Mouse (Mus musculus): ENCODE data around the gene Kynu.

The Kynu gene

GRCm38 (mm10) chr2:43555062-43555888, at the start of gene Kynu:
Kynu (plus strand) TSS chr2:43555329.
- peak; percentile 63 to 68 for DNase-seq (ENCODE audit: low spot score in 2 of 2)

GRCm38 (mm10) chr2:43506182-43506581, 48.9 kb upstream of the Kynu start:
- no peak for DNase-seq (ENCODE audit: low spot score in 2 of 2)

GRCm38 (mm10) chr2:43513852-43514251, 41.3 kb upstream of the Kynu start:
- no peak for DNase-seq (ENCODE audit: low spot score in 2 of 2)

- DNase-seq (ENCODE audit: low spot score in 2 of 2): no peak
These were observed 20.7 kb upstream of the Kynu start for GRCm38 (mm10) chr2:43534417-43534816.

- DNase-seq (ENCODE audit: low spot score in 2 of 2): no peak
These were observed 12.5 kb upstream of the Kynu start for GRCm38 (mm10) chr2:43542615-43543014.

- peak in 1 of 2 experiments; percentile 4 for DNase-seq (ENCODE audit: low spot score in 2 of 2)
These were observed 9.5 kb upstream of the Kynu start for GRCm38 (mm10) chr2:43545665-43546064.

- DNase-seq (ENCODE audit: low spot score in 2 of 2): no peak
These were observed 8.7 kb upstream of the Kynu start for GRCm38 (mm10) chr2:43546448-43546847.

- DNase-seq (ENCODE audit: low spot score in 2 of 2): no peak
These were observed 913 bp upstream of the Kynu start for GRCm38 (mm10) chr2:43554216-43554615.

GRCm38 (mm10) chr2:43555889-43556285, 758 bp downstream of the Kynu start:
- DNase-seq (ENCODE audit: low spot score in 2 of 2): peak in 1 of 2 experiments; percentile 1

- peak; percentile 15 to 20 for DNase-seq (ENCODE audit: low spot score in 2 of 2)
These were observed 1.9 kb downstream of the Kynu start for GRCm38 (mm10) chr2:43556985-43557384.

GRCm38 (mm10) chr2:43561209-43561608, 6.1 kb downstream of the Kynu start:
- DNase-seq (ENCODE audit: low spot score in 2 of 2): no peak

- no peak for DNase-seq (ENCODE audit: low spot score in 2 of 2)
These were observed 7.7 kb downstream of the Kynu start for GRCm38 (mm10) chr2:43562779-43563178.

- DNase-seq (ENCODE audit: low spot score in 2 of 2): no peak
These were observed 13.3 kb downstream of the Kynu start for GRCm38 (mm10) chr2:43568406-43568805.

GRCm38 (mm10) chr2:43573526-43573925, 18.4 kb downstream of the Kynu start:
- DNase-seq (ENCODE audit: low spot score in 2 of 2): no peak

GRCm38 (mm10) chr2:43583243-43583812, 28.2 kb downstream of the Kynu start:
- DNase-seq (ENCODE audit: low spot score in 2 of 2): no peak

GRCm38 (mm10) chr2:43585508-43585907, 30.4 kb downstream of the Kynu start:
- no peak for DNase-seq (ENCODE audit: low spot score in 2 of 2)

GRCm38 (mm10) chr2:43587832-43588231, 32.7 kb downstream of the Kynu start:
- DNase-seq (ENCODE audit: low spot score in 2 of 2): no peak

GRCm38 (mm10) chr2:43592001-43592704, 37.0 kb downstream of the Kynu start:
- DNase-seq (ENCODE audit: low spot score in 2 of 2): no peak

- DNase-seq (ENCODE audit: low spot score in 2 of 2): no peak
These were observed 58.4 kb downstream of the Kynu start for GRCm38 (mm10) chr2:43613571-43613970.

- DNase-seq (ENCODE audit: low spot score in 2 of 2): no peak
These were observed 66.0 kb downstream of the Kynu start for GRCm38 (mm10) chr2:43621140-43621539.

GRCm38 (mm10) chr2:43622844-43623243, 67.7 kb downstream of the Kynu start:
- no peak for DNase-seq (ENCODE audit: low spot score in 2 of 2)

- no peak for DNase-seq (ENCODE audit: low spot score in 2 of 2)
These were observed 76.7 kb downstream of the Kynu start for GRCm38 (mm10) chr2:43631786-43632185.

GRCm38 (mm10) chr2:43636498-43636897, 81.4 kb downstream of the Kynu start:
- no peak for DNase-seq (ENCODE audit: low spot score in 2 of 2)

Data from spleen, postnatal 36 days (tissue).